Mouse (Mus musculus) CH12.LX (cell line): ENCODE data around the gene Olfr618. TPM values are rescaled to one million over a fixed set of nuclear protein-coding genes. Genes with fewer than 3 reads are reported as not detected.

Source experiments
- DNase-seq: peaks from one replicate; pipeline ENCODE4 v3.0.0-alpha.2; 2013; ENCODE audit errors: extremely low read depth
- H3K27ac ChIP-seq: 2 replicates; pipeline ENCODE4 v1.5.1; 2012; ENCODE audit warnings: low read depth, mild to moderate bottlenecking, control low read depth, moderate library complexity; ENCODE audit not compliant: insufficient read depth
- H3K27me3 ChIP-seq: replicated peaks from 2 replicates; pipeline ENCODE3; 2012; ENCODE audit warnings: inconsistent platforms
- H3K36me3 ChIP-seq, 2 experiments: replicated peaks in 1 of 2; 2 replicates each; pipeline versions ENCODE3 to v1.6.1; 2012; ENCODE audit warnings: inconsistent platforms in 1 of 2, low read length in 1 of 2, mild to moderate bottlenecking in 1 of 2, mixed read lengths in 1 of 2, moderate library complexity in 1 of 2; ENCODE audit not compliant: control insufficient read depth in 1 of 2, insufficient read depth in 1 of 2
- H3K4me1 ChIP-seq, 2 experiments: 2 replicates each; pipeline ENCODE4 v1.6.1; 2012; ENCODE audit warnings: inconsistent platforms in 1 of 2, moderate library complexity in 1 of 2; ENCODE audit not compliant: insufficient read depth in 2 of 2, control insufficient read depth in 1 of 2
- H3K4me2 ChIP-seq: 2 replicates; pipeline ENCODE4 v1.6.1; 2012; ENCODE audit warnings: low read depth, mild to moderate bottlenecking, control low read depth; ENCODE audit not compliant: poor library complexity, insufficient read depth, severe bottlenecking
- H3K4me3 ChIP-seq, 3 experiments: fragments of 150-350 bp in 1 of 3; sonication (generic) in 1 of 3; replicated peaks in 1 of 3; 2 replicates each; pipeline versions ENCODE3 to v1.5.1; 2011 to 2012; ENCODE audit warnings: low read depth in 2 of 3, low read length in 2 of 3, mild to moderate bottlenecking in 2 of 3, moderate library complexity in 2 of 3, control low read depth in 1 of 3, improper control_type of control experiment in 1 of 3, inconsistent platforms in 1 of 3, mixed read lengths in 1 of 3; ENCODE audit not compliant: poor library complexity in 1 of 3
- H3K79me2 ChIP-seq: replicated peaks from 2 replicates; pipeline ENCODE4 v1.6.1; 2012; ENCODE audit warnings: mild to moderate bottlenecking, moderate library complexity; ENCODE audit not compliant: control insufficient read depth, poor library complexity, insufficient read depth, severe bottlenecking; ENCODE audit errors: extremely low read depth
- H3K9ac ChIP-seq: 2 replicates; pipeline ENCODE4 v1.6.1; 2012; ENCODE audit warnings: low read depth, mild to moderate bottlenecking, control low read depth, moderate library complexity; ENCODE audit not compliant: insufficient read depth
- H3K9me3 ChIP-seq: replicated peaks from 2 replicates; pipeline ENCODE3; 2012; ENCODE audit warnings: low read length, inconsistent platforms, mixed read lengths
- CHD1 ChIP-seq: IDR thresholded peaks from 2 replicates; pipeline ENCODE4 v1.6.1; 2012; ENCODE audit warnings: low read depth, low read length, improper control_type of control experiment, inconsistent platforms
- CTCF ChIP-seq, 2 experiments: IDR thresholded peaks in 1 of 2; conservative IDR thresholded peaks in 1 of 2; 2 replicates each; pipeline ENCODE4 v1.5.1; 2011 to 2012; ENCODE audit warnings: low read depth in 2 of 2, low read length in 2 of 2, improper control_type of control experiment in 1 of 2, inconsistent platforms in 1 of 2, mild to moderate bottlenecking in 1 of 2, moderate library complexity in 1 of 2
- ELF1 ChIP-seq: IDR thresholded peaks from 2 replicates; pipeline ENCODE4 v1.6.1; 2014; ENCODE audit warnings: low read depth, mild to moderate bottlenecking, inconsistent platforms, low read length, improper control_type of control experiment
- EP300 ChIP-seq: IDR thresholded peaks from 2 replicates; pipeline ENCODE4 v1.6.1; 2011; ENCODE audit warnings: low read length, improper control_type of control experiment
- ETS1 ChIP-seq: conservative IDR thresholded peaks from 2 replicates; pipeline ENCODE4 v1.6.1; 2012; ENCODE audit warnings: low read depth, mild to moderate bottlenecking, inconsistent platforms, low read length, improper control_type of control experiment, moderate library complexity
- GABPA ChIP-seq: IDR thresholded peaks from 2 replicates; pipeline ENCODE4 v1.6.1; 2012; ENCODE audit warnings: low read depth, low read length, improper control_type of control experiment, inconsistent platforms; ENCODE audit not compliant: insufficient replicate concordance
- HCFC1 ChIP-seq: IDR thresholded peaks from 2 replicates; pipeline ENCODE4 v1.6.1; 2012; ENCODE audit warnings: low read depth, mild to moderate bottlenecking, inconsistent platforms, low read length, improper control_type of control experiment
- IRF4 ChIP-seq: IDR thresholded peaks from 2 replicates; pipeline ENCODE4 v1.6.1; 2014; ENCODE audit warnings: low read depth, mild to moderate bottlenecking, inconsistent platforms, low read length, improper control_type of control experiment
- JUN ChIP-seq: IDR thresholded peaks from 2 replicates; pipeline ENCODE4 v1.6.1; 2011; ENCODE audit warnings: low read depth, mild to moderate bottlenecking, low read length, improper control_type of control experiment, moderate library complexity; ENCODE audit not compliant: insufficient read depth
- JUND ChIP-seq: conservative IDR thresholded peaks from 2 replicates; pipeline ENCODE4 v1.6.1; 2011; ENCODE audit warnings: low read depth, low read length, improper control_type of control experiment
- KAT2A ChIP-seq: IDR thresholded peaks from 2 replicates; pipeline ENCODE4 v1.6.1; 2012; ENCODE audit warnings: low read length, improper control_type of control experiment, inconsistent platforms; ENCODE audit not compliant: insufficient replicate concordance
- MAFK ChIP-seq: IDR thresholded peaks from 2 replicates; pipeline ENCODE4 v1.6.1; 2011; ENCODE audit warnings: low read length, improper control_type of control experiment; ENCODE audit not compliant: insufficient replicate concordance
- MAZ ChIP-seq: IDR thresholded peaks from 2 replicates; pipeline ENCODE4 v1.6.1; 2012; ENCODE audit warnings: low read depth, mild to moderate bottlenecking, inconsistent platforms, low read length, improper control_type of control experiment, moderate library complexity
- MXI1 ChIP-seq: IDR thresholded peaks from 2 replicates; pipeline ENCODE4 v1.6.1; 2011; ENCODE audit warnings: mild to moderate bottlenecking, low read depth, low read length, improper control_type of control experiment
- MYC ChIP-seq: IDR thresholded peaks from 2 replicates; pipeline ENCODE4 v1.6.1; 2011; ENCODE audit warnings: low read depth, mild to moderate bottlenecking, improper control_type of control experiment, low read length
- NRF1 ChIP-seq: IDR thresholded peaks from 2 replicates; pipeline ENCODE4 v1.6.1; 2014; ENCODE audit warnings: low read depth, mild to moderate bottlenecking, inconsistent platforms, low read length, improper control_type of control experiment, moderate library complexity
- PAX5 ChIP-seq: IDR thresholded peaks from 2 replicates; pipeline ENCODE4 v1.6.1; 2012; ENCODE audit warnings: low read length, inconsistent platforms, mixed read lengths
- POLR2AphosphoS2 ChIP-seq: IDR thresholded peaks from 2 replicates; pipeline ENCODE4 v1.6.1; 2011; ENCODE audit warnings: low read depth, low read length, improper control_type of control experiment
- RAD21 ChIP-seq: IDR thresholded peaks from 2 replicates; pipeline ENCODE4 v1.6.1; 2011; ENCODE audit warnings: low read depth, mild to moderate bottlenecking, low read length, improper control_type of control experiment, moderate library complexity
- RCOR1 ChIP-seq: conservative IDR thresholded peaks from 2 replicates; pipeline ENCODE4 v1.6.1; 2012; ENCODE audit warnings: low read depth, mild to moderate bottlenecking, inconsistent platforms, low read length, improper control_type of control experiment
- SMC3 ChIP-seq: IDR thresholded peaks from 2 replicates; pipeline ENCODE4 v1.6.1; 2011; ENCODE audit warnings: low read depth, low read length, improper control_type of control experiment
- TBP ChIP-seq: conservative IDR thresholded peaks from 2 replicates; pipeline ENCODE4 v1.6.1; 2011; ENCODE audit warnings: low read depth, low read length, improper control_type of control experiment
- TCF12 ChIP-seq: IDR thresholded peaks from 2 replicates; pipeline ENCODE4 v1.6.1; 2014; ENCODE audit warnings: low read depth, mild to moderate bottlenecking, inconsistent platforms, low read length, improper control_type of control experiment
- ZC3H11A ChIP-seq: IDR thresholded peaks from 2 replicates; pipeline ENCODE4 v1.6.1; 2012; ENCODE audit warnings: low read depth, mild to moderate bottlenecking, inconsistent platforms, low read length, improper control_type of control experiment
- ZMIZ1 ChIP-seq: IDR thresholded peaks from 2 replicates; pipeline ENCODE4 v1.6.1; 2012; ENCODE audit warnings: low read depth, mild to moderate bottlenecking, inconsistent platforms, low read length, improper control_type of control experiment
- dilution Hi-C: fragments of 300-500 bp; cut with MboI; formaldehyde crosslinking; loops from 2 replicates; pipeline ENCODE4 v1.14.3; 2020; ENCODE audit warnings: low sequenced_read_pairs; ENCODE audit not compliant: extremely low pct_unique_long_range_greater_than_20kb, extremely low pct_ligation_motif_present
- in situ Hi-C: fragments of 300-500 bp; cut with MboI; formaldehyde crosslinking; loops from 3 replicates; pipeline ENCODE4 v1.14.3; 2019; ENCODE audit warnings: low sequenced_read_pairs, low pct_ligation_motif_present, low pct_unique_long_range_greater_than_20kb, mixed read lengths
- polyA plus RNA-seq: library from polyadenylated mRNA; unstranded; fragments of >175 nt; gene quantifications from 2 replicates; pipeline ENCODE4 v1.2.1, GENCODE M21; 2012; ENCODE audit warnings: low read depth; ENCODE audit not compliant: insufficient read length
- total RNA-seq, 2 experiments: library from RNA; depleted of rRNA; stranded (reverse); fragments of 300-350 nt in 1 of 2; fragments of >200 nt in 1 of 2; gene quantifications; 2 replicates each; pipeline ENCODE4 v1.2.3; 2012 to 2014

Olfr618 gene
- total and polyA plus RNA-seq, 3 experiments, result not detected

- dilution Hi-C loops (no loop called here), in situ Hi-C loops (no loop called here)
- H3K36me3 ChIP-seq, result no peaks in the 10 kb centered on the region
- DNase-seq, result no peak
- no peak within 1 kb of the TSS for H3K4me2 ChIP-seq
- no peaks in the 10 kb centered on the region for H3K4me1 ChIP-seq
- H3K9me3 ChIP-seq, result no peaks in the 10 kb centered on the region
- H3K27me3 ChIP-seq, result no peaks in the 10 kb centered on the region
- no peak within 1 kb of the TSS for H3K27ac ChIP-seq
- no peaks in the 10 kb centered on the region for H3K79me2 ChIP-seq
- TF ChIP-seq KAT2A, result no peak
- TF ChIP-seq JUN, result no peak
- no peak for TF ChIP-seq ZMIZ1
- TF ChIP-seq POLR2AphosphoS2, result no peak
- no peak for TF ChIP-seq RCOR1
- TF ChIP-seq HCFC1, result no peak
- TF ChIP-seq CHD1, result no peak
- no peak for TF ChIP-seq TCF12
- TF ChIP-seq PAX5, result no peak
- no peak within 1 kb of the TSS for H3K4me3 ChIP-seq
- H3K9ac ChIP-seq, result no peak within 1 kb of the TSS
Observed at GRCm38 (mm10) chr7:103555779-103556178, 34.1 kb upstream of the Olfr618 start, which contains the start of gene Olfr615. Gene Olfr615 (plus strand): TSS chr7:103556079.

GRCm38 (mm10) chr7:103569043-103569442 lies 20.9 kb upstream of the Olfr618 start, which contains the start of gene Olfr616:
Gene Olfr616 (minus strand): TSS chr7:103569143.
- H3K9me3 ChIP-seq, result no peaks in the 10 kb centered on the region
- TF ChIP-seq SMC3, result no peak
- TF ChIP-seq PAX5, result no peak
- TF ChIP-seq MAFK, result no peak
- H3K27ac ChIP-seq, result no peak within 1 kb of the TSS
- in situ Hi-C loops (no loop called here), dilution Hi-C loops (no loop called here)
- H3K79me2 ChIP-seq, result no peaks in the 10 kb centered on the region
- H3K4me1 ChIP-seq, result no peaks in the 10 kb centered on the region
- no peaks in the 10 kb centered on the region for H3K36me3 ChIP-seq
- no peak for DNase-seq
- H3K27me3 ChIP-seq, result no peaks in the 10 kb centered on the region
- H3K4me2 ChIP-seq, result no peak within 1 kb of the TSS
- no peak within 1 kb of the TSS for H3K4me3 ChIP-seq
- H3K9ac ChIP-seq, result no peak within 1 kb of the TSS

- in situ Hi-C loops, result no loop called here
- Histone ChIP-seq H3K9me3 (no peaks in the 10 kb centered on the region), H3K27me3 (no peaks in the 10 kb centered on the region), H3K4me2 (no peak within 1 kb of the TSS), H3K36me3 (no peaks in the 10 kb centered on the region), H3K27ac (no peak within 1 kb of the TSS), H3K79me2 (no peaks in the 10 kb centered on the region), H3K4me3 (no peak within 1 kb of the TSS), H3K4me1 (no peaks in the 10 kb centered on the region), H3K9ac (no peak within 1 kb of the TSS)
- TF ChIP-seq MAZ (no peak), MYC (no peak), IRF4 (no peak), HCFC1 (no peak), ETS1 (no peak), CTCF (conservative IDR thresholded peaks at IDR 0.05 in 1 of 2, IDR thresholded peaks at IDR 0.05 in 1 of 2; ENCODE audit: low read depth in 2 of 2, low read length in 2 of 2) (no peak), MXI1 (no peak), EP300 (no peak), TBP (no peak), MAFK (no peak), GABPA (no peak), ELF1 (no peak), JUND (no peak), NRF1 (no peak), ZC3H11A (no peak), RAD21 (no peak), TCF12 (no peak)
- dilution Hi-C loops, result no loop called here
- DNase-seq, result no peak
Observed at GRCm38 (mm10) chr7:103572761-103573160, 17.1 kb upstream of the Olfr618 start, which contains the start of gene Olfr617. Gene Olfr617 (plus strand): TSS chr7:103573061.
